Mouse (Mus musculus): ENCODE results near the gene 2010111I01Rik. TPM values are rescaled to one million over a fixed set of nuclear protein-coding genes. Genes with fewer than 3 reads are reported as not detected.

The 2010111I01Rik gene
- polyA plus RNA-seq, 1 experiment from 2014 or later, result 197 TPM

- Histone ChIP-seq H3K9me3 (replicated peaks) (no peaks in the 10 kb centered on the region), H3K4me2 (replicated peaks) (no peak overlapping the region), H3K27ac (replicated peaks) (peak overlapping the region; percentile 80), H3K27me3 (no peaks in the 10 kb centered on the region), H3K9ac (no peak overlapping the region), H3K4me3 (replicated peaks) (no peak overlapping the region), H3K4me1 (peaks cover 17% of the 10 kb centered on the region), H3K36me3 (no peaks in the 10 kb centered on the region)
- 50% methylated on average over 6 of the region's 6 CpGs for WGBS
- ATAC-seq (ENCODE audit: insufficient number of reproducible peaks, low FRiP score, low TSS enrichment, low read depth), result peak; percentile 19; the same call in 1 of the 2 replicates
Measured at GRCm38 (mm10) chr13:63140784-63141183, 176.1 kb downstream of the 2010111I01Rik start.

GRCm38 (mm10) chr13:63141275-63141674 lies 176.6 kb downstream of the 2010111I01Rik start:
- no peak overlapping the region for H3K4me3 ChIP-seq (replicated peaks)

GRCm38 (mm10) chr13:63146604-63147188 lies 182.0 kb downstream of the 2010111I01Rik start:
- Histone ChIP-seq H3K27ac (replicated peaks) (0 out of 2 replicates have a peak overlapping the region, but pooled peaks have one; percentile 17), H3K27me3 (no peaks in the 10 kb centered on the region), H3K36me3 (no peaks in the 10 kb centered on the region), H3K9ac (no peak overlapping the region), H3K4me3 (replicated peaks) (no peak overlapping the region), H3K9me3 (replicated peaks) (no peaks in the 10 kb centered on the region), H3K4me1 (no peaks in the 10 kb centered on the region), H3K4me2 (replicated peaks) (no peak overlapping the region)
- 46% methylated on average over 4 of the region's 4 CpGs for WGBS
- no peak for ATAC-seq (ENCODE audit: insufficient number of reproducible peaks, low FRiP score, low TSS enrichment, low read depth)

More at GRCm38 (mm10) chr13:63141275-63141674, 176.6 kb downstream of the 2010111I01Rik start:
- H3K27ac ChIP-seq (replicated peaks), result peak overlapping the region; percentile 80
- no peak overlapping the region for H3K4me2 ChIP-seq (replicated peaks)
- ATAC-seq (ENCODE audit: insufficient number of reproducible peaks, low FRiP score, low TSS enrichment, low read depth), result no peak
- no peaks in the 10 kb centered on the region for H3K36me3 ChIP-seq
- no peaks in the 10 kb centered on the region for H3K9me3 ChIP-seq (replicated peaks)
- peaks cover 14% of the 10 kb centered on the region for H3K4me1 ChIP-seq
- H3K27me3 ChIP-seq, result no peaks in the 10 kb centered on the region
- H3K9ac ChIP-seq, result no peak overlapping the region

- H3K9ac ChIP-seq, result no peak overlapping the region
- H3K4me2 ChIP-seq (replicated peaks), result no peak overlapping the region
- 63% methylated on average over 1 of the region's 1 CpGs for WGBS
Measured at GRCm38 (mm10) chr13:63148157-63148556, 183.5 kb downstream of the 2010111I01Rik start.

GRCm38 (mm10) chr13:63150470-63151020 lies 185.9 kb downstream of the 2010111I01Rik start:
- Histone ChIP-seq H3K4me1 (peaks cover 13% of the 10 kb centered on the region), H3K27ac (replicated peaks) (no peak overlapping the region), H3K27me3 (no peaks in the 10 kb centered on the region), H3K4me3 (replicated peaks) (no peak overlapping the region), H3K4me2 (replicated peaks) (no peak overlapping the region), H3K9ac (no peak overlapping the region), H3K36me3 (no peaks in the 10 kb centered on the region), H3K9me3 (replicated peaks) (no peaks in the 10 kb centered on the region)
- no peak for ATAC-seq (ENCODE audit: insufficient number of reproducible peaks, low FRiP score, low TSS enrichment, low read depth)
- 63% methylated on average over 2 of the region's 2 CpGs for WGBS

More at GRCm38 (mm10) chr13:63148157-63148556, 183.5 kb downstream of the 2010111I01Rik start:
- Histone ChIP-seq H3K27ac (replicated peaks) (no peak overlapping the region), H3K4me1 (no peaks in the 10 kb centered on the region), H3K36me3 (no peaks in the 10 kb centered on the region), H3K27me3 (no peaks in the 10 kb centered on the region), H3K9me3 (replicated peaks) (no peaks in the 10 kb centered on the region), H3K4me3 (replicated peaks) (no peak overlapping the region)
- ATAC-seq (ENCODE audit: insufficient number of reproducible peaks, low FRiP score, low TSS enrichment, low read depth), result no peak

- Histone ChIP-seq H3K4me2 (replicated peaks) (no peak overlapping the region), H3K36me3 (no peaks in the 10 kb centered on the region), H3K4me1 (peaks cover 18% of the 10 kb centered on the region), H3K4me3 (replicated peaks) (no peak overlapping the region), H3K9me3 (replicated peaks) (no peaks in the 10 kb centered on the region), H3K9ac (no peak overlapping the region), H3K27ac (replicated peaks) (no peak overlapping the region), H3K27me3 (no peaks in the 10 kb centered on the region)
- WGBS, result 84% methylated on average over 9 of the region's 9 CpGs
- ATAC-seq (ENCODE audit: insufficient number of reproducible peaks, low FRiP score, low TSS enrichment, low read depth), result no peak
Measured at GRCm38 (mm10) chr13:63151028-63151738, 186.5 kb downstream of the 2010111I01Rik start.

- WGBS, result 86% methylated on average over 3 of the region's 3 CpGs
- Histone ChIP-seq H3K27ac (replicated peaks) (no peak overlapping the region), H3K4me3 (replicated peaks) (no peak overlapping the region), H3K9ac (no peak overlapping the region), H3K4me2 (replicated peaks) (no peak overlapping the region), H3K36me3 (no peaks in the 10 kb centered on the region), H3K4me1 (peaks cover 18% of the 10 kb centered on the region), H3K9me3 (replicated peaks) (no peaks in the 10 kb centered on the region), H3K27me3 (no peaks in the 10 kb centered on the region)
- no peak for ATAC-seq (ENCODE audit: insufficient number of reproducible peaks, low FRiP score, low TSS enrichment, low read depth)
Measured at GRCm38 (mm10) chr13:63152498-63152897, 187.8 kb downstream of the 2010111I01Rik start.

- Histone ChIP-seq H3K4me1 (peaks cover 18% of the 10 kb centered on the region), H3K9me3 (replicated peaks) (no peaks in the 10 kb centered on the region), H3K4me2 (replicated peaks) (no peak overlapping the region), H3K9ac (no peak overlapping the region), H3K4me3 (replicated peaks) (no peak overlapping the region), H3K36me3 (no peaks in the 10 kb centered on the region), H3K27me3 (no peaks in the 10 kb centered on the region), H3K27ac (replicated peaks) (peak overlapping the region; percentile 31; the same call in 1 of the 2 replicates)
- 33% methylated on average over 2 of the region's 2 CpGs for WGBS
- ATAC-seq (ENCODE audit: insufficient number of reproducible peaks, low FRiP score, low TSS enrichment, low read depth), result no peak
Measured at GRCm38 (mm10) chr13:63153397-63153796, 188.7 kb downstream of the 2010111I01Rik start.

GRCm38 (mm10) chr13:63154851-63155571 lies 190.3 kb downstream of the 2010111I01Rik start:
- Histone ChIP-seq H3K4me1 (peaks cover 18% of the 10 kb centered on the region), H3K27me3 (no peaks in the 10 kb centered on the region), H3K4me3 (replicated peaks) (no peak overlapping the region), H3K36me3 (no peaks in the 10 kb centered on the region), H3K9me3 (replicated peaks) (no peaks in the 10 kb centered on the region), H3K27ac (replicated peaks) (peak overlapping the region; percentile 68), H3K4me2 (replicated peaks) (no peak overlapping the region), H3K9ac (no peak overlapping the region)
- 22% methylated on average over 7 of the region's 7 CpGs for WGBS
- peak; percentile 80 for ATAC-seq (ENCODE audit: insufficient number of reproducible peaks, low FRiP score, low TSS enrichment, low read depth)

GRCm38 (mm10) chr13:63156264-63156663 lies 191.6 kb downstream of the 2010111I01Rik start:
- Histone ChIP-seq H3K36me3 (no peaks in the 10 kb centered on the region), H3K9ac (no peak overlapping the region), H3K9me3 (replicated peaks) (no peaks in the 10 kb centered on the region), H3K27me3 (no peaks in the 10 kb centered on the region), H3K27ac (replicated peaks) (peak overlapping the region; percentile 59), H3K4me1 (peaks cover 18% of the 10 kb centered on the region), H3K4me3 (replicated peaks) (no peak overlapping the region), H3K4me2 (replicated peaks) (no peak overlapping the region)
- ATAC-seq (ENCODE audit: insufficient number of reproducible peaks, low FRiP score, low TSS enrichment, low read depth), result no peak
- 62% methylated on average over 10 of the region's 10 CpGs for WGBS
